Mouse (Mus musculus) adrenal gland, postnatal 25 days (tissue): ENCODE data around the gene Mxra7. TPM values are rescaled to one million over a fixed set of nuclear protein-coding genes. Genes with fewer than 3 reads are reported as not detected.
"Not testable (repeated sequence)": the region's sequence is repeated elsewhere in the genome, so short reads cannot be mapped to it uniquely, and the experiment has no call there.

Experiments
- DNase-seq: peaks from one replicate; pipeline ENCODE4 v3.0.0; 2021; ENCODE audit warnings: mixed read lengths
- total RNA-seq: library from RNA; stranded (reverse); gene quantifications from 2 replicates; pipeline ENCODE4 v1.2.3, GENCODE M21; 2021

Mxra7 gene
- total RNA-seq, 1 experiment from 2014 or later: 44.7 TPM

DNA sequence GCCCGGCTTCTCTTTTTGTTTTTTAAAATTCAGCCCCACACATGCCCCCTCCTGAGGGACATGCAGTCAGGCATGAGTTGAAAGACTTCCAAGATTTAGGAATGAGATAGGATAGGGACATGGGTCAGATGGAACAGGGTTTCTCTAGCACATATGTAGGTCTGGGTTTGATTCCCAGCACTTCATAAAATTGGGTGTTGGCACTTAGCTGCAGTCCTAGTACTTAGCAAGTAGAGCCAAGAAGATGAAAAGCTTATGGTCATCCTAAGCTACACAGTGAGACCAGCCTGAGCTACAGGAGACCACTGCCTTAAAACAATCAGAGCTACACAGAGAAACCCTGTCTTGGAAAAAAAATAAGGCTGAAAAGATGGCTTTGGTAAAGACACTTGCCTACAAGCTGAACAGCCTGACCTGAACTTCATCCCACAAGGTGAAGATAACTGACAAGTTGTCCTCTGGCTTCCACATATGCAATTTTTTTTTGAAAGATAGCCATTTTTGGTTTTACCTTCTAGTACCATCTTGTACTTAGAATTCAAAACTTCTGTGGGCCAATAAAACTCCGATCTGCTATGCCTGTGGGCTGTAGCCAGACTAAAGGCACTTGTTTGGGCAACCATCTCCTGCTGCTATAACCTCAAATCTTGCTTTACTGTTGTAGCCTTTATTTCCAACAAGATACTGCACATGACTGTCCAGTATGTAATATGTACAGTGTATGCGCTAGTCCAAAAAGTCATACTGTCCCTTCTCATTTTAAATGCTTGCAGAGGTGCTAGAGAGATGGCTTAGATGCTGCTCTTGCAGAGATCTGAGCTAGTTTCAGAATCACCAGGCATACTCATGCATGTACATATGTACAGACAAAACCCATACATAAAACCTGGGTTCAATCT is 19.6 kb upstream of the Mxra7 start:
- no peak for DNase-seq

DNA sequence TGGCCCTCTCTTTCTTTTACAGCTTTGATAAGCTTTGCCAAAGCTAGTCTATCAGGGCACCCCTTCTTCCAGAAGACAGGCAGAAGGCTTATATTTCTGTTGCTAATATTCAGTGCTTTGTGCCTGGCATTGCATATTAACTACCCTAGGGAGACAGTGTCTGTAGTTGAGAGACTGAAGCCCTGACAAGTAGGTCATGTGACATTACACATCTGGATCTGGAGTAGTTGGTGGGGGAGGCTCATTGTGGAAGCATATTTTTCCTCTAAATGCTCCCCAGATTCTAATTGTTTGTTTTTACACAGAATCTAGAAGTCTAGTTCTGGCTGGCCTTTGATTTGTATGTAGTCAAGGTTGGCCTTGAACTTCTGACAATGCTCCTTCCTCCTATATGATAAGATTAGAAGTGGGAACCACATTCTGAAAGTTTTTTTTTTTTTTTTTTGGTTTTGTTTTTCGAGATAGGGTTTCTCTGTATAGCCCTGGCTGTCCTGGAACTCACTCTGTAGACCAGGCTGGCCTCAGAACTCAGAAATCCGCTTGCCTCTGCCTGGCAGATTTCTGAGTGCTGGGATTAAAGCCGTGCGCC is 18.8 kb upstream of the Mxra7 start:
- no peak for DNase-seq

DNA sequence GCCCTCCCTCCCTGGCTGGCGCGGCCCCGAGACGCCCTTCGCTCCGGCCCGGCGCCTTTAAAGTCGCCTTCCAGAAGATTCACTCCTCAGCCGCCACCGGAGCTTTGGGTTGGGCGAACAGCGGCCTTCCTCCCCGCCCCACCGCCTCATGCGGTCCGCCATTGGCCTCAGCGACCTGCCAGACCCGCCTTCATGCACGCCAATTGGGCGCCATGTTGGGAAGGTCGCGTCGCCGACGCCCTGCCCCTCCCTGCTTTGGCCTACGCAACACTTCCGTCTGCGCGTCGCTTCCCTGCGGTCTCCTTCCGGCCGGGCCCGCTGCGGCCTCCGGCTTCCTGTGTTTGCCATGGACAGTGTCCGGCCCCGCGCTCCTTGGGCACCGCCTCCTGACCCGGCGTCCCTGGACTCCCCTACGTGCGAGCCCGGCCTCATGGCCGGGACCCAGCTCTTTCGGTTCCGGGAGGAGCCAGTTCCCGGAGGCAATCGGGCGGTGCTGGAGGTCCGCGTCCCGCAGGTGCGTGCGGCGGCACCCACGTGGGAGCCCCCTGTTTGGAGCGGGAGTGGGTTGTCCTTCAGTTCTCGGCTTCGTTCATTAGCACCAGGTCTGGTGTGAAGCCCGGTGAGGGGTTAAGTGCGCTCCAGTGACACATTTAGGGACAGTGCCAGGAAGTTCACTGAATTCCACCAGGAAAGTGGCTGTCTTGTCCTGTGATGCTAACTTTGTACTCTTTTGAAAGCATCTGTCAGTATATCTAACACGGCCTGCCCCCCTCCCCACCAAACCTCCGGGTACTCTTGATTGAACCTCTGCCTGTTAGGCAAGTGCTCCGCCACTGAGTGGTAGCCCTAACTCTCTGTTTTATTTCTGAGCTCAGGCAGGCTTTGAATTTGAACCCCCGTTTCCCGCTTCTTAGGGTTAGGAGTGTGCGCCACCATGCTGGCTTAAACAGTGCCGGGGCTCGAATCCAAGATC is 15.7 kb upstream of the Mxra7 start, which contains the start of the genes Mettl23 and Jmjd6:
Gene Mettl23 (plus strand): TSS at position 18 of the 973 bp plus-strand sequence.
Gene Jmjd6 (minus strand): TSS at position 189 of the 973 bp plus-strand sequence.
- peak; percentile 95 for DNase-seq

DNA sequence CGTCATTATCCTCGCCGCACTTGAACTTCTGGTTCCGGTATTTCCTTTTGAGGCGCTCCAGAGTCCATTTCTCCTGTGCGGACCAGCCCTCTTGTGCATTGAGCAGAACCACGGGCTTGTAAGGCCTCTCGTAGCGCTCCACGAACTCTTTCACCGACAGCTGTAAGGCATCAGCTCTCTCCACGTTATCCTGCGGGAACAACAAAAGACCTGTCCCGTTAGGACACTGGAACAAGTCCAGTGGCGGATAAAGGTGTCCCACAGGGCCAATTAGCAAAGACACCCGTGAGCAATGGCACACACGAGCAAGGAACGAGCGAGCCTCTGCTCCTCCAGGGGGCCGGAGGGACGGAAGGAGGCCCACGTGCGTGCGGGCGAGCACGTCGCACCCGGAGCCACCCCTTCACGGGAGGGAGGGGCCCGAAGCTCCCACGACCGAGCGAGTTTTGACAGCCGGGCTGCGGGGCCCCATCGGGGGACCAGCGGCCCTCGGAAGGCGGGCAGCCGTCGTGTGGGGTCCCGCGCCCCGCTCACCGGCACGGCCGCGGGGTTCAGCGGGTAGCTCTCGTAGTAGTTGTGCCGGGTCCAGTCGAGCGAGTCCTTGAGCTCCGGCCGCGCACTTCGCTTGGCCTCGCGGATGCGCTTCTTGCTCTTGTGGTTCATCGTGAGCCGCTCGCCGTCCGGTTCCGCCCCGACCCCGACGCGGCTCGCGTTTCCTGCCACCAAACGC is 14.8 kb upstream of the Mxra7 start:
- peak; percentile 74 for DNase-seq

DNA sequence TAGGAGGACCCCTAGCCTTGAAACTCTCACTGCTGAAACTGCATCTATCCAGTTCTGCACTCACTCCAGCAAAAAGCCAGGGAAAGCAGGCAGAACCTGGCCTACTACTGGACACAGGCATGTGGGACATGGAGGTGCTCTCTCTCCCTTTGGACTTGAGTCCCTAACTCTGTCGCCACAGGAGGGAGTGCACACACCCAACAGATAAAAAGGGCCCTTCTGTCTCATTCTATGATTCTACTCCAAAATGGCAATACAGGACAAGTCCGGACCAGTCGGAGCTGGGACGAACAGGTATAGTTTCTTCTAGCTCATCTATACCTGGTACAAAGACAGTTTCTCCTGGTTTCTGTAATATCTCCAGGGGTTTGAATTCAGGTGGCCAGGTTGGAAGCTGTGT is 12.9 kb upstream of the Mxra7 start:
- DNase-seq: no peak

DNA sequence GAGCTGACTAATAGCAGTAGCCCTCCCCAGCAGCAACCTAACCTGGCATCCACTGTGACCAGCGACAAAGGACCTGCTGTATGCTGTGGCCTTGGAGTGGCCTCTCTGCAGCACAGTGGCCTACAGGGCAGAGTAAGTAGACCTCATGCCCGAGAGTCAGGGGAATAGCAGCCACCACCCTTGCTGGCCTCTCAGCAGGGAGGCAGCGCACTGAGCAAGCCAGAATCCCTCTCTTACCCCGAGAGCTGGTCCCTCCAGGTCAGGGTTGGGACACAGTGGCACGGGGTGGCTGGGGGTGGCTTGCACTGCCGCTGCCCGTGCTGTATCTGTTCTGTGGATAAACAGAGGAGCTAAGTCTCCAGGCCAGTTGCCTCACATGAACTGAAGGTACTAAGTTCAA is 11.8 kb upstream of the Mxra7 start:
- DNase-seq: no peak

DNA sequence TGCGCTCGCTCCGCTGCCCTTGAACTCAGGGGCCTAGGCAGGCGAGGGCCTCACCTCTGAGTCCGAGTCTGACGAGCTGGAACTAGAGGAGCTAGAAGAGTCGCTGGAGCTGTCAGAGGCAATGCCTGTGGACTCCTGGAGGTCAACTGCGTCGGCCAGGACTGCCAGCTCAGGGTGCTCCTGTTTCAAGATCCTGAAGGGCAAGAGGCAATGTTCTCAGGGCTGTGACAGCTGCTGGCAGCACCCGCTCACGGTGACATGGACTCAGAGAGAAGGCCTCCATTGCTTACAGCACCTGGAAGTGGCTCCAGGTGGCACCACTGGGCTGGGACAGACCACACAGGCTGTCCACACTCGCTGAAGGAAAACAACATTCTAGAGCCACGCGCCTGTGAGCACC is 11.1 kb upstream of the Mxra7 start:
- no peak for DNase-seq

DNA sequence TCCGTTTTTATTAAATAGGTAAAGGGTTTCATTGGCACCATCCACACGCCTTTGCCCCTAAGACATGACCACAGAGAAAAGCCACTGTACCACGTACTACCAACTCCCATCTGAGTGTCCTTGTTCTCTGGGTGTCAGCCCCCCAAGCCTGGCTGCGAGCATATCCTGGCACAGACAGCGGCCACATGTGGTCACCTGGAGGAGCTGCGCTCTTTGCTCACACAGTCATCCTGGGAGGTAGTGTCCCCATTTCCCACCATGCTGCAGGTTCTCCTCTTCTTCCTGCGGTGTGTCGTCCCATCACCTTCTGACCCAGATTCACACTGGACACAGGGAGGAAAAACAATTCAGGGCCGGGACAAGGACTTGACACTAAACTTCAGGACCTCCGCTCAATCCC is 9.6 kb upstream of the Mxra7 start:
- no peak for DNase-seq

DNA sequence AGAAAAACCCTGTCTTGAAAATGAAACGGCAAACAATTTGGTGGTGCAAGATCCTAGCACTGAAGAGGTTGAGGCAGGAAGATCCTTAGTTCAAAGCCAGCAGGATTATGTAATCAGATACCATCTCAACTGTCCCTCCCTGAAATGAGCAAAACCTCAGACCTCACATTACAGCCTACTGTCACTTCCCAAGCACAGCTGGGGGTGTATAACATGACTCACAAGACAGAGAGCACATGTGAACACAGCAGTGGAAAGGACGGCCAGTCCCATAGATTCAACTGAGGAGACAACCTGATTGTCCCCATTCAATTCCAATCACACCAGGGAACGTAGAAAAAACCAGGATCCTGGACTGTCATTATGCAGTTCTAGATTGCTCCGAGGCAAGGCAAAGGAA is 8.4 kb upstream of the Mxra7 start:
- no peak for DNase-seq

DNA sequence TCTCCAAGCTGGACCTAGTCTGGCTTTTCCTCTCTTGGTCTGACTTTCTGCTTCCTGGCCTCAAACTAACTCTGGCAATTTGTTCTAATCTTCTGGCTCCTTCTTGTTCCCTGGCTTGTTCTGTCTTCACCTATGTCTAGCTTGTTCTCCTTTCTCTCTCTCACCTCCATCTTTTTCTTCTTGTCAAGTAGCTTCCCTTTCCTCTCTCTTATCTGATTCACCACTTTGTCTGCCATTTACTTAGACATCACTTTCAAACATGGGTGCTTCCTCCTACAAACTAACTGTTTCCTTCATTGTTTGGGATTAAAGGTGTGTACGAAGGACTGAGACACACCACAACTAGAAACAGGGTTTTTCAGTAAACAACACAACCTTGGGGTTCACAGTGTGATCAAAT is 7.1 kb upstream of the Mxra7 start:
- DNase-seq: no peak

DNA sequence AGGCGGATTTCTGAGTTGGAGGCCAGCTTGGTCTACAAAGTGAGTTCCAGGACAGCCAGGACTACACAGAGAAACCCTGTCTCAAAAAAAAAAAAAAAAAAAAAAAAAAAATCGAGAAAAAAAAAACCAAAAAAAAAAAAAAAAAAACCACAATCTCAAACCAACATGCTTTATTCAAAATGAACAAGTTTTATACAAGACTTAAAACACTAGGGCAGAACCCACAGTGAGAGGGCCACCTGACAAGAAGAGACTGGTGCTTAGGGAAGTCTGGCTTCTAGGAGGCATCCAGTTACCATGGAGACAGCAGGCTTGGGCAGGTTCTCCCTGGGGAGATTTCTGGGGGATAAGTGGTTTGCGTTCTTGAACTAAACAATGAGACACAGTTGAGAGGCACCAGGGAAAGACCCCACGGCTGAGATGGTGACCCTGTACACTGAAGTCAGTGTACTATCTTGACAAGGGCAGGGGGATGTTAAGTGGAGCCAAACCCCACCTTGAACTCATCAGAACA is 4.4 kb upstream of the Mxra7 start:
- DNase-seq: no peak

DNA sequence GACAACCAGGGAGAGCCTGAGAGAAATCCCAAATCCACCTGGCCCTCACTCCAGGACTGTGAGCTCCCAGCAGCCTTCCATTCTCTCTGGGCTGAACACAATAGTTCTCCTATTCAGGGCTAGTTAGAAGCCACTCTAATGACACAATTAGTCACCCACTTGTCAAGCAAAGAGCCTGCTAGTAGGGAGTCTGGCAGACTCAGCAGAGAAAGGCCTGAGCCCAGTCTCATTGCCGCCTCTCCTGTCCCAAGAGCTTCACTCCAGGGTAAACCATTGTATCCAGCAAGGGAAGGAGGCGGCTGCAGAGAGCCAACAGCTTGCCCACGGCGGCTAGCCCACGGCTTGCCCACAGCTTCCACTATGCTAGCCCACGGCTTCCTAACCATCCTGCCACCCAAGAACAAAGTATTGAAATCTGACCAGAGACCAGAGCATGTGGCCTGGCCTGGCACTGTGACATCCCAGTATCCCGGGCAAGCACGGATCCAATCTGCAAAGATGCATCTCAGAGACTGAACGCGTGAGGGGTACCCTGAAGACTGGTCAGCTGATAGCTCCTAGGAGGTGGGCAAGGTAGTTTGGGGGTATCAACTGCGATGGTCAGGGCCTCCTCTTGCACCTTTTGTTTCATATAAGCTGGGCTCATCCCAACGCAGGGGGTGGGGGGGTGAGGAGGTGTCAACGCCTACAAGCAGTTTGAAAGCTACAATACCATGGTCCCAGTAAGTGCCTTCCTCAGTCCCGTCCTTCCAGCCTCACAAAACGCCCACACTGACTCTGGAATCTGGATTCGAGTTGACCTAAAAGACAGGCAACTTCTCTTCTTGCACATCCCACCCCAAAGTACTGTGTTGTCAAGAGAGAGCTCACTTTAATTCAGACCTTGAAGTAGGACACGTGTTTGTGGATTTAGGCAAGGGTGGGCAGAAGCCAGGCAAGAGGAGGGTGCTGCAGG is 1.0 kb downstream of the Mxra7 start:
- DNase-seq: no peak

DNA sequence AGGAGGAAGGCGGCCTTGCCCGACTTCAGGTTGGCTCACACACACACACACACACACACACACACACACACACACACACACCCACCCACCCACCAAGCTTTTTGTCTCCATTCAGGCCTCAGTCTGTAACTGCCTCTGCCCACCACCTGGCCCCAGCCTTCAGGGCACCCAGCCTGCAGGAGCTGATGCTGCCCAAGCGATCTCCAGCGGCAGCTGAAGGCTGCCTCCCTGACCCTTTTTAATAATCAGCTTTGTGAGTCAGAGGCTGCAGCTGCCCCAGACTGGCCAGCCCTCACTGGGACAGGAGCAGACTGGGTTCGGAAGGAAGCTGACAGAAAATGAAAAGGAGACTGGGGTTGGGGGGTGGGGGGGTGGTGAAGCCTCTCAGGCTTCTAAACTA is 2.6 kb downstream of the Mxra7 start:
- peak; percentile 56 for DNase-seq

DNA sequence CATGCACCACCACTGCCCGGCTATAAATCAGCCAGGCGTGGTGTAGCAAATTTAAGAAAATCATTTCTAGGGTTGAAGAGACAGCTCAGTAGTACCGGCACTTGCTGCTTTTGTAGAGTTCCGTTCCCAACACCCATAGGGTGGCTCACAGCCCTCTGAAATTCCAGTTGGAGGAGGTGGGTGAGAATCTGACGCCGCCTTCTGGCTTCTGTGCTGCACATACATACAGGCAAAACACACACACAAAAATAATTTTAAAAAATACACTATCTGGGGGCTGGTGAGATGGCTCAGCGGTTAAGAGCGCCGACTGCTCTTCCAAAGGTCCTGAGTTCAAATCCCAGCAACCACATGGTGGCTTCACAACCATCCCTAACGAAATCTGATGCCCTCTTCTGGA is 4.0 kb downstream of the Mxra7 start:
- DNase-seq: not testable (repeated sequence)

DNA sequence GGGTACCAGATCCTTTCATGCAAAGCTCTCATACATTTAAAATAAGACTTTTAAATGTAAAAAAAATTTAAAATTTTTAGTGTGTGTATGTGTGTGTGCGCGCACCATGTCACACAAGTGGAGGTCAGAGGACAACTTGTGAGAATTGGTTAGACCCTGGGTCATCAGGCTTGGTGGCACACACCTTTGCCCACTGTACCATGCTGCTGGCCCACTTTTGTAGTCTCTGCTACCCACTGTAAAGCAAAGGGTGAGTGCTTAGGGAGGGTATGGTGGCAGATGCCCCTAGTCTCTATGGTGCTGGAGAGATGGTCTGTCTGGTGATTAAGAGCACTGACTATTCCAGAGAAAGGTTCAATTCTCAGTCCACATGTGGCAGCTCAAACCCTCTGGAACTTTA is 4.6 kb downstream of the Mxra7 start:
- DNase-seq: no peak

DNA sequence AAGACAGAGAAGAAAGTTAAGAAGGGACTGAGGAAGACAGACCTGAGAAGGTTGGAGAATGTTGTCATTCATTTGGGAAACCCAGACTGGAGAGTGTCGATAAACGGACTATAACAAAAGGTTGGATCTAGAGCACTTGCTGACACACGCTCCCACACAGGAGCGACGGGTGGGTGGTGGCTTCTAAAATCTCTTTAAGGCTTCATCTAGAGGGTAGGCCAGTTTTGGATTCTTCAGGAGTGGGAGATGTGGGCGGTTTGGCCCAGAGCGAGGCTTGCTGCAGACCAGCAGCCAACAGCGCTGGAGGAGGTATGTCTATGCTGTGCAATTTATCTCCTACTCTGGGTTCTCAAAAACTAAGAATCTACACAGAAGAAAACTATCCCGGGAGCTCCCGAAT is 5.2 kb downstream of the Mxra7 start:
- DNase-seq: no peak

DNA sequence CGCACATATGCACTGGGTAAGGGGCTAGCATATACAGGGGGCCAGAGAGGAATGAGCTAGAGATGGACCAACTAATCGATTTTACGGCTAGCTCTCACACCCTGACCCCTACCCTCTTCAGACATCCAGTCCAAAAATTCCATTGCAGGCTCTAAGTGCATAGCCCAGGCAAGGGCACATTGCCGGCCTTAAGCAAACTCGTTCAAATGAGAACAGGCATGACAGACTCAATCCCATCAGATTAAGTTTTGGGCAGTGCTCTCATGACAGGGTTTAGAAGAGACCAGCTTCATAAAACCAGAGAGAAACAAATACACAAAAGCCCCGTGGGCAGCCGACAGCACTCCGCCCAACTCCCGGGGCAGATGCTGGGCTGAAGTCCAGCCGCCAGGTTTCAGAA is 5.6 kb downstream of the Mxra7 start:
- no peak for DNase-seq

DNA sequence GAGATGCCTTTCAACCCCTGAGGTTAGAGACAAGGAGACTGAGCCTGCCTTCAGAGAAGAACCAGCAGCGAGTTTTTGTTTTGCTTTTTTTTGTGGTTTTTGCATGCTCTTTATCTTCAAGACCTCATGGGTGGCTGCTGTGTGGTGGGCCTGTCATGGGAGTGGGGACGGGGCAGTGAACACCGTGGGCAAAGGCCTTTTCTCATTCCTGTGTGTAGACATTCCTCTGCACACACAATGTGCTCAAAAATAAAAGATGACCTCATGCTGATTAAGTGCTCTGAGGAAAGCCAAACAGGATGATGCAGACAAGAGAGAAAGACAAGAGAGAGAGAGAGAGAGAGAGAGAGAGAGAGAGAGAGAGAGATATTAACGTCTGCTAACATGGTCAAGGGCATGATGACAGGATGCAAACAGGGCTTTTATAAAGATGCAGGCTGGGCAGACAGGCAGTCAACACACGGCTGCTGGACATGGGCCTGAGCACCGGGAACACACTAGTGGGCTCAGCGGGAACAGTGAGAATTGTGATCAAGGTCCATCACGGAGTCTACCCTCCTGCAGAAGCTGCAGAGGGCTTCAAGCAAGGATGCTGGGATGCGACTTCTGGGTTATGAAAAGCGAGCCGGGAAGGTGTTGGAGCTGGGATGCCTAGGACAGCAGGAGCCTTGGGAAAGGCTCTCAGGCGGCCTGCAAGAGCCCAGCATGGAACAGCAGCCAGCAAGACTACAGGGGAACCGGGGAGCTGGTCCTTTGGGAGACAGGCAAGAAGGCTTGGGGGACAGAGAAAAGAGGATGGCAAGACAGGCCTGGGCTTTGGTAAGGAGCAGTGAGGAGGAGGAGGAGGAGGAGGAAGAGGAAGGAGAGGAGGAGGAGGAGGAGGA is 6.5 kb downstream of the Mxra7 start:
- no peak for DNase-seq

DNA sequence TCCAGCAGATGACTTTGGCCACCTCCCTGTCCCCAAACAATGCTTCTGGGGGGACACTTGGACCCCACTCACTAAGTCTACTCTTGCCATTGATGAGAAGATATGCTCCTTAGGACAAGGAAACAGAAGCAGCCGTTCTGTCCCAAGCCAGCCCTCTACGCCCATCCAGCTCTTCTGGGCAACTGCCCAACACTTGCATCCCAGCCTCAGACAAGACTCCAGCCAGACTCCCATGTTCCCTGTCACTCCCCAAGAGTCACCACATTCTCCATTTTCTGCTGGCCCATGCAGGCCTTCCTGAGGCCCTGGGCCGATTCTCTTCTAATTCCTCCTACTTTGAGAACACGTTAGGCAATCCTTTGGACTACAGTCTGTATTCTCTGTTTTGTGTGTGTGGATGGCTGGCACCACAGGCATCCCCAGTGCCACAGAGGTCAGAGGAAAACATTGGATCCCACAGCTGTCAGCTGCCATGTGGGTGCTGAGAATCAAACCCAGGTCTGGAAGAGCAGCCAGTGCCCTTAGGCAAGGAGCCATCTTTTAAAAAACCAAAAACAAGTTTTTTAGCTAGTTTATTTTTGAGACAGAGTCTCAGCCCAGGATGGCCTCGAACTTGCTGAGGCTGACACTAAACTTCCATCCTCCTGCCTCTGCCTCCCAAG is 7.8 kb downstream of the Mxra7 start:
- DNase-seq: no peak
